Mouse (Mus musculus) frontal cortex, postnatal 10 days (tissue): ENCODE measurements around the gene Tubg1.
"Not testable (repeated sequence)": the region's sequence is repeated elsewhere in the genome, so short reads cannot be mapped to it uniquely, and the experiment has no call there.

Experiments
- DNase-seq, 2 experiments: peaks; one replicate each; pipeline ENCODE4 v3.0.0; 2022; ENCODE audit warnings: low spot score in 2 of 2, mixed read lengths in 1 of 2

Gene Tubg1

GRCm38 (mm10) chr11:101140164-101140819 is 20.6 kb downstream of the Tubg1 start:
- DNase-seq, result no peak

GRCm38 (mm10) chr11:101141088-101141487 is 21.4 kb downstream of the Tubg1 start:
- no peak for DNase-seq

GRCm38 (mm10) chr11:101142215-101142967 is 22.7 kb downstream of the Tubg1 start:
- no peak for DNase-seq

- no peak for DNase-seq
Observed at GRCm38 (mm10) chr11:101143338-101144225, 23.8 kb downstream of the Tubg1 start.

- no peak for DNase-seq
Observed at GRCm38 (mm10) chr11:101146377-101146776, 26.6 kb downstream of the Tubg1 start.

GRCm38 (mm10) chr11:101148751-101149150 is 29.0 kb downstream of the Tubg1 start:
- DNase-seq, result no peak

GRCm38 (mm10) chr11:101149178-101150105 is 29.7 kb downstream of the Tubg1 start:
- no peak for DNase-seq

GRCm38 (mm10) chr11:101151063-101151462 is 31.3 kb downstream of the Tubg1 start:
- DNase-seq, result no peak

GRCm38 (mm10) chr11:101152825-101153224 is 33.1 kb downstream of the Tubg1 start:
- no peak for DNase-seq

- DNase-seq, result no peak
Observed at GRCm38 (mm10) chr11:101154648-101155047, 34.9 kb downstream of the Tubg1 start.

- no peak for DNase-seq
Observed at GRCm38 (mm10) chr11:101155151-101155550, 35.4 kb downstream of the Tubg1 start.

- DNase-seq, result peak; percentile 69 to 72
Observed at GRCm38 (mm10) chr11:101155728-101156371, 36.1 kb downstream of the Tubg1 start, which contains the start of gene Tubg2. TSS of gene Tubg2 (plus strand) at chr11:101155907.

- not testable (repeated sequence) for DNase-seq
Observed at GRCm38 (mm10) chr11:101160151-101160550, 40.4 kb downstream of the Tubg1 start.

GRCm38 (mm10) chr11:101160981-101161505 is 41.3 kb downstream of the Tubg1 start:
- DNase-seq, result not testable (repeated sequence)

GRCm38 (mm10) chr11:101161551-101161950 is 41.8 kb downstream of the Tubg1 start:
- no peak for DNase-seq

- DNase-seq, result no peak
Observed at GRCm38 (mm10) chr11:101162301-101162700, 42.6 kb downstream of the Tubg1 start.

- DNase-seq, result no peak
Observed at GRCm38 (mm10) chr11:101162772-101163171, 43.0 kb downstream of the Tubg1 start.

GRCm38 (mm10) chr11:101163476-101164350 is 44.0 kb downstream of the Tubg1 start:
- DNase-seq, result no peak

GRCm38 (mm10) chr11:101164351-101164665 is 44.6 kb downstream of the Tubg1 start:
- no peak for DNase-seq
